Mouse (Mus musculus): ENCODE data around the gene AC161166.1.

DNA sequence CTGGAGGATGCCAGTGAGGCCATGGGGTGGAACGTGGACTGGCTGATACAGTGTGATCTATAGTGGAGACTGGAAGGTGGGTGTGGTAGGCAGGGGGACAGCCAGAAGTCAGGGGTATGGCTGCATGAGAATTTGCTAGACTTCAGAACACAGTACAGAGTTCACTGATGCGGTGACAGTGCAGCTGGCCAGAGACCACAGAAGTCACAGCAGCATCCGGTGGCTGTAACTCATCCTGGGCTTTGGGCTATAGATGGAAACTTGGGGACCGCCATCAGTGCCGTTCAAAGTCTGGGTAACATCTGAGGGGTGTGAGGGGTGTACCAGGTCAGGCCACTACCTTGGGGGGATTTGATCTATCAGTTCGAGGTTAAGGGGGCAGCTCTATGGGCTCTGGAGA lies 11.5 kb upstream of the AC161166.1 start:
- TF ChIP-seq CTCF (IDR thresholded peaks at IDR 0.05; ENCODE audit: low read depth, low read length) (no peak), POLR2A (IDR thresholded peaks at IDR 0.05; ENCODE audit: borderline replicate concordance, low read depth, low read length) (no peak)

Measured in bone marrow macrophage, adult 2 months (primary cell).